Mouse (Mus musculus): Measurements from ENCODE around the gene Defb35.
A peak's percentile ranks its signal among the peaks of the same experiment; 100 is the strongest.
"Not testable (repeated sequence)": the region's sequence is repeated elsewhere in the genome, so short reads cannot be mapped to it uniquely, and the experiment has no call there.

The Defb35 gene

DNA sequence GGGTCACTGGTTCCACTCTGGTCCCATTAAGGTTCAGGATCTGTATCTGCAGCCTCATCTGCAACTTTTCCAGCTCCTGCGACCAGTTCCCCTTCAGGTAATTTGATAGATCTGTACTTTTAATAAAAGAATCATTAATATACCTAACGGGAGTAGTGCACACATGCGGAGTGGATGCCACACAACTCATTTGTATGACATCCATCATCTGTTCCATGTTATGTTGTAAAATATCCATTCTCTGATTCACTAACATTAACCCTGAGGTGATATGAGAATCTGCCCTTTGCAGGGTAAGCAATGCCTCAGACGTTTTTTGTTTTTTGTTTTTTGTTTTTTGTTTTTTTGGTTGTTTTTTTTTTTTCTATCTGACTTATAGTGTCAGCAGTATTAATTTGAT is at the start of gene Defb35:
Gene Defb35, plus strand, starts transcription at position 301 of the 400 bp plus-strand sequence.
- DNase-seq, result not testable (repeated sequence)

DNA sequence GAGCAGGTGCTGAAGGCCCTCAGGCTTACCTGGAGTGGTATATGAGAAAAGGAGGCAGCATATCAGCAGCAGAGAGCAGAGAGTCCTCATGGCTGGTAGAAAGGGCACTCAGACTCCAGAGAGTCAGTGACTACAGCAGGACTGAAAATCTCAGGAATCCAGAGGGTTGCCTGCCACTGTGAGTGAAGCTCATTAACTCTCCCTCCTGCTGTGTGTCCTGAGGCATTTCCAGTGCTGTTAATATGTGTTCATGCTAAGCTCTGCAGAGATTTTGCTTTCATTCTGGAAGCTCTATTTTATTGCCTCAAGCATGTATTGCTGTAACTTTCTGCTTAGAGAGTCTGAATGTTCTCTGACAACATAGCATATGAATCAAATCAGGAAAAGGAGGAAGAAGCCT is 31.9 kb upstream of the Defb35 start, which contains the start of gene Defb11:
Gene Defb11, minus strand, starts transcription at position 123 of the 400 bp plus-strand sequence.
- peak; percentile 56 for DNase-seq

DNA sequence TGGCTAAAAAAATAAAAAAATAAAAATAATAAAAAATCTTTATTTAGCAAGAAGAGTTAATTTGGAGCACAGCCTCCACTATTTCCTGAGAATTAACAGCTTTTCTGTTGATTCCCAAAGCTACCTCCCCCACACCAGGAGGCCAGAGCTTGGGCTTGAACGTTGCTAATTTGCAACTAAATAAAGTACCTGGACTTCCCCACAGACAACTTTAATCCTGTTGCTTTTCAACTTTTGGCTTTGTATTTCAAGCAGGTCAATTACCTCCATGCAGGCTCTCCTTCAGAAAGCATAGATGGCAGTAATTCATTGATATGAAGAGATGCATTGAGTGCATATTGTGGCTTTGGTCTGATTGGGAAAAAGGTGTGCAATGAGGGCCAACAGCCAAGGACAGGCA is 26.2 kb upstream of the Defb35 start:
- no peak for DNase-seq

DNA sequence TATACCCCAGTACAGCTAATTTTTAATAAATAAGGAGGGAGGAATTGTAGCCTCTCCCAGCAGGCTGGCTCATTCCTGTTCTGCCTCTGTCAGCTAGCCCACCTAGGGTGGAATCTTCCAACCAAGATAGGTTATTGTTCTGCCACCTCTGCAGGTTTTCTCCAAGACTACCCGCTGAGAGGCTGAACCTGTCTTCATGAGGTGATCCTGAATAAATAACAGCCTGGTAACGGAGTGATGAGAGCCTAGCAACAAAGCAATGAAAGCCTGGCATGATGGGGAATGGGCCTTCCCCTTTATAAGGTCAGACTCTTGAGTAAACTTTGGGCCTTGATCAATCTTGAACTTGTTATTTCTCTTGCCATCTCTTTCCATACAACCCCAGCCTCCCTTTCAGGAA is 25.6 kb upstream of the Defb35 start:
- no peak for DNase-seq

DNA sequence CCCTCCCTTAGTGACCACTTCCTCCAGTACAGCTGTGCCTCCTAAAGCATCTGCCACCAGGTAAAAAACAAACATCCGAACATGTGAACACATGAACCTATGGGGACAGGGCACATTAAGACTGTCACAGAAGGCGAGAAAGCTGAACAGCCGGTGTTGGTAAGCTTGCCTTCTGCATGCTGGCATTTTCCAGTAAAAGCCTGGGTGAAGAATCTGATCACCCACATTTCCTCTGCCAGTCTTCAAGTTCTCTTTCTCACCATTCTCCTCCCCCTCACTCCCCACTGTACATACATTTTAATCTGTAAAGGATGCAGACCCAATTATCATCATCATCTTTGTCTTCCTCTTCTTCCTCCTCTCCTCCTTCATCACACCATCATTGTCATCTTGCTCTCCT is 22.5 kb upstream of the Defb35 start:
- DNase-seq, result no peak

DNA sequence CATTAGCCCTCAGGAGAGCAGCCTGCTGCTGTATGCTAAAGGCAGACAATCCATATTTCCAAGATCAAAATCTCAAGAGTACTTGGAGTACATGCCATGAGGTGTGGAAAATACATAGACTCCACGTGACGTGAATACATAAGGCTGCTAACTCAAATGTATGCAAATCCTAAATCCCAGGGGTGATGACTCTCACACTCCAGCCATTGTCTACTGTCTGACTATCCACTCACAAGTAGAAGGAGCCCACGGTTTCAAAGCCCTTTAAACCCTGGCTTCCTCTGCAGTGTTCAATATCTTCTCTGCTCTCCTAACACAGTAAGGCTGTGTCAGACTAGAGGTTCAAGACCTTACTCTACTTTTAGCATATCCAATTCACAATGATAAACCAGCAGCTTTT is 7.4 kb upstream of the Defb35 start:
- DNase-seq, result not testable (repeated sequence)

DNA sequence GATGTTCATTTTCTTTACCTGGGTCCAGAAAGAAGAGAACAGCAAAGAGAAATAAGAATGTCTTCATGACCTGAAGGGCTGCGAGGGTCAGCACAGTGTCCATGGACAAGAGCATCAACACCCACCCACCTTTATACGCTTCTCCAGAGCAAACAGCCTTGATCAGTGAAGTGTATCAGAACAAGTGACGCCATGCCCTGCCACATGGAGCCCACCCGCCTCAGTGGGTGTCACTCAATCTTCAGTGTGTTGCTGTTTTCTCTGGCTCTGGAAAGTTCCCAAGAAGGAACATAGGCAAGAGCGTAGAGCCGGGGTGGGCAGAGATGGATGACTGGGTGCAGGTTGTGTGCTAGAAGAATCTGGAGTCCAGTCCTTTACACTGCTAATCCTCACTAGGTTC is 5.5 kb upstream of the Defb35 start, which contains the start of gene Defb15:
Gene Defb15, minus strand, starts transcription at position 101 of the 400 bp plus-strand sequence.
- DNase-seq, result no peak

DNA sequence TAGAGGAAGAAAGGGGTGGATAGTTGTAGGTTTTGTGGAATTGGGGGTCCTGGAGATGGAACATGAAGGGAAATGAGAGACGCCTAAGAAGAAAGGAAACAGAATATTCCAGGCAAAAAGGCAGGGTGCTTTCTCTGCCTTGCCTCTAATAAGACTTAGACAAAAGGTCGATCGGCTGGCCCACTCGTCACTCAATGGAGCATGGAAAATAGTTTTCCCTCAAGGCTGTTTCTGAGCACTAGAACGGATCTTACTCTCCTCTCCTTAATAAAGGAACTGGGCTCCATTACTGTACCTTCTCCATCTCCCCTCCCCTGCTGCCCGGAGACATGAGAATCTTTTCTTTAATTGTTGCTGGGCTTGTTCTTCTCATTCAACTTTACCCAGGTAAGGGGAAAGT is 8.3 kb downstream of the Defb35 start, which contains the start of gene Defb13:
Gene Defb13, plus strand, starts transcription at position 301 of the 400 bp plus-strand sequence.
- no peak for DNase-seq

DNA sequence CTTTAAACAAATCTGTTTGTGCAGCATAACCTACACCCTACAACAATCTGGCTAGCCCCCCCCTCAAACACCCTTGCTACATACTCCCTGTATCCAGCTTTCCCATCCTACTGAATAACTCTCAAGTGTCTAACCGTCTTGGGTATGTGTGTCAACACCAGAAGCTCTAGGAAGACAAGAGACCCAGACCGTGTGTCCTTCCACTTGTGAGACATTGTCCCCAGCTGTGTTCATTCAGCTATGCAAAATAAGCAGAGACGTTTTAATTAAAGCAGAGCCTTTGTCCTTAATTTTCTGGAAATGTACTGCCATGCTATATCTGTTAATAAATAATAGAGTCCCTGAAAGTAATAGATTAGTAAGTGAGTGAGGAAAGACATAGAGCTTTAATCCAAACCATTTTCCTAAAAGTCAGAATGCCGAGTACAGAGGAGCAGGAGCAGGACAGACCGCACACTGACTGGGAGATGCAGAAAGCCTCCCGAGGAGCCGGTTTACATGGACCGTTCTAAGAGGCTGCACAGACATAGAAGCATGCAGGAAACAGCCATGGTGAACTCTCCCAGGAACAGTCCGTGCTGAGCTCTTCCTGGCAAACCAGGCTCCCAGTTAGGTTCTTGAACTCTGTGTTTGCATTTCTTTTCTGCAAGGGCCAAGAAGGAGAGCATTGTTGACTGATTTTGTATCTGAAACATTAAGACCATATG is 9.3 kb downstream of the Defb35 start:
- peak; percentile 7 for DNase-seq

DNA sequence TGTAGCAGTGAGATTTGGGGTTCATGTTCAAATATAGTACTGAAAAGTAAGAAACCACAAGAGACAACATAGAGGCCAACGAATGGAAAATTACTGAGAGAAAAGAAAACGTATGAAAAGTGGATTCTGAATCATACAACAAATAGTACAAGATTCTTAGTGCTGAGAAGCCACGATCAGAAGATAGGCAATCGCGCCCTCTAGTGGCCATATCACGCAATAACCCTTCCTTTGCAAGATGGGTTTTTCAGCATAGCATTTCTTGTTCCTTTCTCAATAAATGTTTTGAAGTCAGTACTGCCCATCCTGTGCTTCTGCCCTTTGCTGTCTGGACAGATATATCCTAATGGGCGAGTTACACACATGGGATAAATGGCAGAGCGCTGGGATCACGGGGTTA is 17.2 kb downstream of the Defb35 start:
- peak; percentile 19 for DNase-seq

DNA sequence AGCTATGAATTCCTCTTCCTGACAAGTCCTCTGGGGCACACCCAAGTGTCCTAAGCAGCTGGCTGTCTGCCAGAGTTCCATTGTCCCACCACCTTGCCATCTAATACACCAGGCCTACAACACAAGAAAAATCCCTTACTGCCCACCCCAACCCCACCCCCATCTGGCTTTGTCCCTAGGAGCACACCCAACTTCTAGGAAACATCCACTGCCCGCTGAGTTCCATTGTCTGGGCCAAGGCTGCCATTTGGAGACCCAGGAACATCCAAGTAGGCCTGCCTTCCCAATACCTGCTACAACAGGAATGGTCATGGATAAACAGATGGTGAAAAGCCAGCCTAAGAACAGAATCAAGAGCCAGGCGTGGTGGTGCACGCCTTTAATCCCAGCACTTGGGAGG is 18.2 kb downstream of the Defb35 start:
- DNase-seq, result no peak

DNA sequence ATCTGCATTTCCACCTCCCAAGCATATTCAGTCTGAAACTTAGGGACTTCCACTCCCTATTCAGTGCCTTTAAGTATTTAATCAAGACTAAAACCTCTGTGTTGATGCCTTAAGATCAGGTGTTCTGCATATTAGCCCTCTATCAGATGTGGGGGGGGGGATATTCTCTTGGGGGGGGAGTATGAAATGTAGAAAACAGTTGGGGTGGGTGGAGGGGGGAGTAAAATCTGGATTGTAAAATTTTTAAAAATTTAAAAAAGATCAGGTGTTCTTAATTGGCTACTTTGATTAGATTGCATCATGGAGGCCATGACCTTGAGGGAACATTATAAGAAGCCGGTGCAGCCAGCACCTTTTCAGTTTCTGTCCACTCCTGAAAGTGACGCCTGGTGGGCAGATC is 20.3 kb downstream of the Defb35 start, which contains the start of gene Fam90a1a:
Gene Fam90a1a, plus strand, starts transcription at position 301 of the 400 bp plus-strand sequence.
- no peak for DNase-seq

DNA sequence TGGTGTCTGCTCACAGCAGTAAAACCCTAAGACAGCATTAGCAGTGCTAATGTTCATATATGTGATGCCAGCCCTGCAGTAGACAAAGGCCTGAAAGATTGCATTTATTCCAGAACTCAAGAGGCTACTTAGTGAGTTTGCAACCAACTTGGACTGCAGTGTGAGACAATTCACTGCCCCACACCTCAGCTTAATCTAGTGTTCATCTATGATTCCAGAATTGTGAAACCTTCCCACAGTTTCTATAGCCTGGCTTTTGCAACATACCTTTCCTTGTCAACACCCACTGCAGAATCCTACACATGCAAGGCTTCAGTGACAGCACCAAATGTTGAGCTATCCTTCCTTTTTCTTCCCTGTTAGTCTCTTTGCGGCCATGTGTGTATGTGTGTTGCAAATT is 28.5 kb downstream of the Defb35 start:
- no peak for DNase-seq

DNA sequence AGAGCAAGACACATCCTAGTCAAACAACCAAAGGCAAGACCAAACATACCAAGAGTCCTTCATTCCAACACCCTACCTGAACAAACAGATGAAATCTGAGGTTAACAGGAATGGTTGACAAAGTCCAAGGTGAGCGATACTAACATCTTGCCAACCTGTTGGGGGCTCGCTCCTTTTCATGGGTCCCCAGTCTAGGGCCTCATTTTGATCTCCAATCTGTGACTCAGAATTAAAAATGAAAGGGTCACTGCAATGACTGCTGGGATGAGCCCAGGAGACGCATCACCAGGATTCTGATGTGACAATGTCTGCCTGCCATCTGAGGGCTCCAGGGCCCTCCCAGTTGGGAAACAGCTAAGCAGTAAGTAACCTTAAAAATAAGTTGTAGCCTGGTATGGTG is 31.3 kb downstream of the Defb35 start, which contains the start of gene Ccdc70:
Gene Ccdc70, plus strand, starts transcription at position 301 of the 400 bp plus-strand sequence.
- DNase-seq, result no peak

DNA sequence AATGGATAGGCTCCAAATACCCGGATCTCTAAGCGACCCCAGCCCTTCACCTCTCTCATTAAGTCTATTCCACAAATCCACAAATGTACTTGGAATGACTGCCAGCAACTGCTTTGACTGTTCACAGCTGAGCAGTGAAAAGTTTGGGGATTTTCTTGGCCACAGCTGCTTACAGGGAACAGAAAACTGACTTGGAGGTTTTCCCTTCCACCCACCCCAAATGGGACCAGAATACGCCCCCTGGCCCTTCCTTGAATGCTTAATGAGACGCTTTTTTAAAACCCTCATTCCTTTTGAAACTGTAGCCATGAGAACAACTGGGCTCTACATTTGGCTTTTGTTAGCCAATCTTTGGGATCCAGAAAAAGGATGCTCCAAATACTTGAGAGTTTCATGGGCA is 40.0 kb downstream of the Defb35 start:
- DNase-seq, result no peak

DNA sequence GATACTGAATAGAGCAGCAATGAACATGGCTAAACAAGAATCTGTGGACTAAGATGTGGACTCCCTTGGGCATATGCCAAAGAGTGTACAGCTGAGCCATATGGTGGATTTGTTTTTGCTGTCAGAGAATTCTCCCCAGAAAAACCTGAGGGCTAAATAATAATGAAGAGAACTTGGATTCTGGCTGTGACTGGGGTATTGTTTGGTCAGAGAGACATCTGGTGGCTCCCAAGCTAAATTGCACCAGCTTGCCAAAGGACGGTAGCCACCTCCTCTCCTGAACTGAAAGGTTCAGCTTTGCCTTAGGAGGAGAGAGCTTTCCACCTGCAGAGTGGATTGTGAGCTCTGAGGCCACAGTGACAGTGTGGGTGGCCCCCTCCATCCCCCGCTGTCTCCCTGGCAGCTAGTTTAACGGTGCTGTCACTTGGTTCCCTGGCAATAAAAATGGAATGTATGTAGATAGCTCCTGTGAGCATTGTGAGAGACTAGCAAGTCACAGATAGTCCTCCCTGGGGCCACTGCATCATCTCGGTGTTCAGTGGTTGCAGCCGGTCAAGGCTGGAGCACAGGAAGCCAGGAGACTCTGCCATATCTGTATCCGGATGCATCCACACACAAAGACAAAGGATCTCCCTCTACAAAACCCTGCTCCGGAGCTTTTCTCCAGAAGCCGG is 43.6 kb downstream of the Defb35 start:
- DNase-seq, result peak; percentile 5

Data from kidney, adult 11 months (tissue).